Mouse (Mus musculus) lung, adult 2 months (tissue): ENCODE measurements around the gene Fam219a. TPM values are rescaled to one million over a fixed set of nuclear protein-coding genes. Genes with fewer than 3 reads are reported as not detected.

Experiments used
- DNase-seq: peaks from one replicate; pipeline ENCODE4 v3.0.0; 2022
- H3K4me1 ChIP-seq: fragments of 200-500 bp; 2 replicates; pipeline ENCODE4 v1.6.1; 2011; ENCODE audit warnings: low read length; ENCODE audit not compliant: control insufficient read depth, insufficient read depth
- H3K4me3 ChIP-seq: fragments of 200-500 bp; replicated peaks from 2 replicates; pipeline ENCODE3; 2011; ENCODE audit warnings: low read depth, mild to moderate bottlenecking, control low read depth, low read length; ENCODE audit errors: extremely low read depth
- CTCF ChIP-seq: fragments of 200-500 bp; IDR thresholded peaks from 2 replicates; pipeline ENCODE4 v1.5.1; 2011; ENCODE audit warnings: mild to moderate bottlenecking, low read length, control low read depth; ENCODE audit not compliant: insufficient read depth
- POLR2A ChIP-seq: fragments of 200-500 bp; IDR thresholded peaks from 2 replicates; pipeline ENCODE4 v1.6.1; 2011; ENCODE audit warnings: low read depth, mild to moderate bottlenecking, control low read depth, low read length, borderline replicate concordance; ENCODE audit errors: extremely low read depth
- WGBS: fragments of 180-500 bp; shearing (Covaris S2); methylation state at CpG from one replicate; pipeline ENCODE4 v1.1.7; 2018; 5-methylcytosine and 5-hydroxymethylcytosine counted together
- polyA plus RNA-seq: library from polyadenylated mRNA; depleted of rRNA; stranded (reverse); fragments of >200 nt; gene quantifications from 2 replicates; pipeline ENCODE4 v1.2.3, GENCODE M21; 2012

The Fam219a gene
- polyA plus RNA-seq, 1 experiment = 63.5 TPM

DNA sequence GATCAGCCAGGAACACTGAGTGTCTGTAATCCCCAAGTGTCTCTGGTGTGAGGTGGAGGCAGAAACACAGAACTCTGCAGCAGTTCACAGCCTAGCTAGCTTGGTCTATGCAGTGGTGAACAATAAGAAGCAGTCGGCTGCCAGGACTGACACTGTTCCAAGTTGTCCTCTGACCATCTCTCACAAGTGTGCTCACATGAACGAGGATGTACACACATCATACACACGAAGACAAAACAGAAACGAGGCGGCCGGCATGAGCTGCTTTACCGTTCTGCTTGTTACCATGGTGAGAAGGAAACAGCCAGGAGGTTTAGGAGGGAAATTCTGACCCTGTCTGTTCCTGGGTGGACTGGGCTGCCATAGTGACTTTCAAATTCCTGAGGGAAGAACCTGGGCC lies 42.8 kb downstream of the Fam219a start:
- no peak for TF ChIP-seq POLR2A
- DNase-seq = no peak
- Histone ChIP-seq H3K4me1 (no peaks in the 10 kb centered on the region; the same call in 1 of the 2 replicates), H3K4me3 (no peak overlapping the region)
- 65% methylated on average over 7 of the region's 7 CpGs for WGBS

DNA sequence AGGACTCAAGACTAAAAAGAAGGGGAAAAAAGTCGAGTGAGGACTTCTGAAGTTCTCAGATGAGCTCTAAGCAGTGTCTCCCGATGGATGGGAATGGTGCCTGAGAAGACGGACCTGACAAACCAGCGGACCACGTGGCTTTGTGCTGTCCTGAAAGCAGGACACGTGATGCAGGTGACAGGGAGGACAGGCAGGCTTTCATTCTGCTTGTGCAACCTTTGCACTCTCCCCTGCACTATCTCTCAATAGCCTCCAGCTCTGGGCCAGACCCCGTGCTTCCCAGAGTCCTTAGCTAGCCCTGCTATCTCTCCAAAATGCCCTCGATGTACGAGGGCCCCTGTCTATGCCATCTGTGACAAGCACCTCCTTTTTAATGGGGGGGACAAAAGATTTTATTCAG lies 44.5 kb downstream of the Fam219a start:
- 68% methylated on average over 9 of the region's 9 CpGs for WGBS
- no peaks in the 10 kb centered on the region; the same call in 1 of the 2 replicates for H3K4me1 ChIP-seq
- no peak overlapping the region for H3K4me3 ChIP-seq
- no peak for TF ChIP-seq CTCF
- no peak for TF ChIP-seq POLR2A
- no peak for DNase-seq

DNA sequence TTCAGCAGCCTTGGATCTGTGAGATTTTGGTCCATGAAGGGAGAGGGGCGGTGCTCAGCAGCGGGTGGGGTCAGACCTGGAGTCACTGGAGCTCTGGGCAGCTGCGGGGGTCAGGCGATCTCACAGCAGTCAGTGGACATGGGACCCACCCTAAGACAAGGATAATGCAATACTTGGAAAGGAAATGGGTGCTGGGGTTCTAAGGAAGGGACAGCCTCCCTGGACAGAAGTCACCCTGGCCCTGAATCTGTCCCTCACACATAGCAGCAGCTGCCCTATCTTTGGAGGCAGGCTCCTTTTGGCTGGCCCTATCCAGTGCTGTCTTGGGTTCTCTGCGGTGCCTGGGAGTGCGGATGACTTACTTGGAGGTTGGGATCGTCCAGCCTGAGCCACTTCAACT lies 45.5 kb downstream of the Fam219a start:
- TF ChIP-seq CTCF (no peak), POLR2A (no peak)
- WGBS = 72% methylated on average over 7 of the region's 7 CpGs
- DNase-seq = no peak
- no peak overlapping the region for H3K4me3 ChIP-seq
- no peaks in the 10 kb centered on the region for H3K4me1 ChIP-seq

DNA sequence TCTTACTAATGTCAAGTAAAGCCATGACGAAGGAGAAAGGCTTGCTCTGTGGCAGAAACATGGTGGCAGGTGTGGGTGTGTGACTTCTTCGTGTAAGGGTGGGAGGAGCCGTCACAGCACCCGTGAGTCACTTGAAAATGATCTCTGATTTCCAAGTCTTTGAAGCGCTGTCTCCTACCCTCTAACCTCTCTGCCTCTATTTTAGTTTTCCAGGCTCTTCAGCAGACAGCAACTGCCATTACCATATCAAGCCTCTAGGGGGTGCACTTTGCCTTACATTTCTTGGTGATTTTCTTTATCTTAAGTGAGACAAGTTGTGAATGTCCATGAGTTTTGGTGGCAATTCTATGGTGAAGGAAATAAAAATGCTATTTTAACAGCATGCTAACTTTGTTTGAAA lies 46.5 kb downstream of the Fam219a start:
- peak; percentile 28 for DNase-seq
- Histone ChIP-seq H3K4me1 (no peaks in the 10 kb centered on the region), H3K4me3 (no peak overlapping the region)
- TF ChIP-seq CTCF = 0 out of 2 replicates have a peak, but pooled peaks have one; percentile 10
- TF ChIP-seq POLR2A = no peak
- 59% methylated on average over 5 of the region's 5 CpGs for WGBS

DNA sequence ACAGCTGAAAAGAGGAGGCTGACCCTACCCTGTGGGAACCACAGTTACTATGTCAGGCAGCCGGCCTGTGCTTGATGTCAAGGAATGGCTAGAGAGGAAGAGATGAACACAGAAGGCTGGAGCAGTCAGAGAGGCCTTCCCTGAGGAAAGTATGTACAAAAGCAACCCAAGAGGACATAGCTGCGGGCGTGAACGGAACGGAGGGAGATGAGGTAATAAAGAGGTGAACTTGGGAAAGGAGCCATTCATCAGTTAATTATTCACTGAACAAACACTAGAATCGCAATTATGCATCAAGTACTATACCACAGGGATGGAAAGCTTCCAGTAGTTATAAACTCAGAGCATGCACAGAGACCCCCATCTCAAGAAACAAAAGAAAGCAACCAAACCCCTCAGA lies 47.2 kb downstream of the Fam219a start:
- no peak for TF ChIP-seq POLR2A
- TF ChIP-seq CTCF = no peak
- no peaks in the 10 kb centered on the region for H3K4me1 ChIP-seq
- WGBS = 84% methylated on average over 6 of the region's 6 CpGs

DNA sequence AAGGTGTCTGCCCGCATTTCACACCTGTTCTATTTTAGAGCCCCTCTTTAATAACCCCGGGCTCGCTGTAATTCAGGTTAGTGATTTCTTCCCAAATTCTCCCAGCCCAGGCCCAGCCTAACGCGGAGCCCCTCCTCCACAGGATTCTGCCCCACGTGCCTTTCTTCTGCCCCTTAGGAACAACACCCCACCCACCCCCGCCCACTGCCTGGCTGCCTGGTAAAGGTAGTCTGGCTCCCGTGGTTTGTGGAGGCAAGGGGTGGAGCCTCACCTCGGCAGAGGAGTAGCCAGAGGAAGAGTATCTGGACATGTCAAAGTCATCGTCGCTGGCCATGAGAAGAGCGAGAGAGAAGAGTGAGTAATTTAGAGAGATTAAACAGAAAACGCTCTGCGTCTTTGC lies 48.7 kb downstream of the Fam219a start:
- TF ChIP-seq CTCF (no peak), POLR2A (no peak)
- no peak overlapping the region for H3K4me3 ChIP-seq
- no peaks in the 10 kb centered on the region for H3K4me1 ChIP-seq
- WGBS = 58% methylated on average over 14 of the region's 14 CpGs
- no peak for DNase-seq

More for the DNA sequence above, 47.2 kb downstream of the Fam219a start:
- no peak for DNase-seq
- H3K4me3 ChIP-seq = no peak overlapping the region

DNA sequence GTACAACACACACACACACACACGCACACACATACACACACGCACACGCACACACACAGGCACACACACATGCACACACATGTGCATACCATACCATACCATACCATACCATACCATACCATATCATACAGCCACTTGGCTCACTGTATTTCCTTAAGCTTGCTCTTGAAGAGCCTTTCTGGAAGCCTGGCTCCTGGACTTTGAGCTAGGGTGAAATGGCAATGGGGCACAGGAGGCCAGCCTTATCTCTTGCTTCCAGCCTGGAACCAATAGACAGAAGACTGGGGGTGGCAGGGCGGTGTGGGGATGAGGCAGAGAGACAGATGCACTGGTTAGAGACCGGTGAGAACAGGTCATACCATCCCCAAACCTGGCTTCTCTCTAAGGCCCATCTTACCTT lies 50.1 kb downstream of the Fam219a start:
- no peak for DNase-seq
- Histone ChIP-seq H3K4me3 (no peak overlapping the region), H3K4me1 (no peaks in the 10 kb centered on the region)
- 94% methylated on average over 5 of the region's 5 CpGs for WGBS
- TF ChIP-seq CTCF = no peak
- TF ChIP-seq POLR2A = no peak

DNA sequence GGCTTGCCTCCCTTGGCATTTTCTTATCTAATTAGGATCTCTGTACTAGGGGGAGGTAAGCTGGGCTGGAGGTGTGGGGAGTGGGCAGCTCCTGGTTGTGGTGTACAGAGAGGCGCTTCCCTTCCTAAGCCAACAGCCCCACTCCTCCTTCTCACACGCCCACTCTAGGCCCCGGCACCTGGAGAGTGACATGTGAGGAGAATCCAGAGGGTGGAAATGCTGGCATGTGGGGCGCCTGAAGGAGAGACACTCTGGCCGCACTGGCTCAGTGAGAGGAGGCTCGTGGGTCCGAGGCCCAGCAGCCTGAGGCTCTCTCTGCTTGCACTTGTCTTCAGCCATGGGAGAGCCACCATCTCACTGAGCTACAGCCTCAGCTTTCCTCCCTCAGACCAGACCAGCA lies 51.0 kb downstream of the Fam219a start:
- no peak overlapping the region for H3K4me3 ChIP-seq
- TF ChIP-seq CTCF = no peak
- no peak for TF ChIP-seq POLR2A
- H3K4me1 ChIP-seq = no peaks in the 10 kb centered on the region
- 79% methylated on average over 7 of the region's 7 CpGs for WGBS
- DNase-seq = no peak

DNA sequence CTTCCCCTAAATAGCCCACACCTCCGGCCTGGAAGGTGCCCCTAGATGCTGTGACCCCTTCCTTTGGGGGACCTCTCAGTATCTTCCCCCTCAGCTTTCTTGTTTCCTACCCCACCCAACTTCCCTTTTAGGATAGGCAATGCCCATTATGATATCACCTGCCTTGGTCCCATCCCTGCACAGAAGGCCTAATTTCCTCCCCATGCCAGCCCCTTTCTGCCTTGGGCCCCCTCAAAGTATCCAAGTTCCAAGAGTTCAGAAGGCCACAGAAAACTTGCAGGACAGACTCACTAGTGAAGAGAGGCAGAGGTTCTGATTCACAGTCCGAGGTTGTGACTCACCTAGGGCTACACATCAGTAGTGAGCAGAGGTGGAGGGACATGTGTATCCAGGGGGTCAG lies 52.1 kb downstream of the Fam219a start, which contains the start of gene 1110017D15Rik:
Gene 1110017D15Rik, minus strand, starts transcription at position 101 of the 400 bp plus-strand sequence.
- DNase-seq = no peak
- TF ChIP-seq CTCF (no peak), POLR2A (no peak)
- no peak within 1 kb of the TSS for H3K4me3 ChIP-seq
- WGBS = 85% methylated on average over 2 of the region's 2 CpGs
- H3K4me1 ChIP-seq = no peaks in the 10 kb centered on the region

DNA sequence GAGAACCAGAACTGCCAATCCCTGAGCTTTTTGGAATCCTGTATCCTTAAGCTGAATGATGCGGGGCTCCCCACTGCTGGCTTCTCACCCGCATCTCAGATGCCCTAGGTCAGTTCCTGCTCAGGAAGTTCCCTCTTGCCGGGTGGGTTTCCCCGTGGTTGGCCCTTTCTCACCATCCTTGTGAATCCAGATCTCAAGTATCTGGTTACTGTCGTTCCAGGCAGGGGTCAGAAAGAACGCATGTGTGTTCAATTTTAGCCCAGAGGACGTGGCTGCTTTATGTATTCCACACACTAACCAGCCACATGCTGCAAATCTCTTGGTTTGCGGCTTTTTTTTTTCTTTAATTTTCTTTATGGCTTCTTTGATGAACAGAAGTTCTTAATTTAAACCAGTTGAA lies 55.6 kb downstream of the Fam219a start:
- DNase-seq = no peak
- no peak for TF ChIP-seq POLR2A
- H3K4me3 ChIP-seq = no peak overlapping the region
- no peaks in the 10 kb centered on the region for H3K4me1 ChIP-seq
- WGBS = 21% methylated on average over 8 of the region's 8 CpGs
